Mouse (Mus musculus) liver, embryonic 14.5 days (tissue): ENCODE results near the gene Fam198a.

Experiments used
- CTCF ChIP-seq: IDR thresholded peaks from 2 replicates; pipeline ENCODE4 v1.5.1; 2016; ENCODE audit warnings: antibody characterized with exemption, low read depth, control low read depth
- EP300 ChIP-seq: IDR thresholded peaks from 2 replicates; pipeline ENCODE4 v1.6.1; 2016; ENCODE audit warnings: antibody characterized with exemption, low read depth

DNA sequence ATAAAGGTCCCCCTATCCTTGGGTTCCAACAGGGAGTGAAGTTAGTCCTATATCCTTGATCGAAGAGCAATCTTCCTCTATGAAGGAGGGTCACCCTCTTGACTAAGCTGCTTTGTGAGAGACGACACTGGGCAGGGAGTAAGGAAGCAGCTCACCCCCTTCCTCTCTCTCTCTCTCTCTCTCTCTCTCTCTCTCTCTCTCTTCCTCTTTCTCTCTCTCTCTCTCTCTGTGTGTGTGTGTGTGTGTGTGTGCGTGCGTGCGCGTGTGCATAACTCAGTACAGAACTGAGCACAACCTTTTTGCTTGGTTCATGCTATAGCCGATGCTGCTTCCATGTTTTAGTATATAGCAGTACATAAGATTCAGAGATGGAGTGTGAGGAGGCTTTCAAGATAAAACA, 45.8 kb upstream of the Fam198a start:
- TF ChIP-seq CTCF = no peak
- no peak for TF ChIP-seq EP300
